Mouse (Mus musculus) testis, adult 2 months (tissue): ENCODE data around the gene Caprin1. TPM values are rescaled to one million over a fixed set of nuclear protein-coding genes. Genes with fewer than 3 reads are reported as not detected.

ENCODE experiments used
- H3K27ac ChIP-seq: fragments of 200-500 bp; 2 replicates; pipeline ENCODE4 v1.5.1; 2012; ENCODE audit warnings: low read depth, low read length; ENCODE audit not compliant: control insufficient read depth, insufficient read depth
- H3K27me3 ChIP-seq: fragments of 200-500 bp; 2 replicates; pipeline ENCODE4 v1.6.1; 2012; ENCODE audit warnings: mild to moderate bottlenecking, low read length, moderate library complexity; ENCODE audit not compliant: control insufficient read depth, insufficient read depth
- H3K36me3 ChIP-seq: fragments of 200-500 bp; 2 replicates; pipeline ENCODE4 v1.6.1; 2012; ENCODE audit warnings: mild to moderate bottlenecking, low read length; ENCODE audit not compliant: control insufficient read depth, insufficient read depth
- H3K4me1 ChIP-seq: fragments of 200-500 bp; 2 replicates; pipeline ENCODE4 v1.6.1; 2012; ENCODE audit warnings: low read length; ENCODE audit not compliant: control insufficient read depth, insufficient read depth
- H3K4me3 ChIP-seq: fragments of 200-500 bp; 2 replicates; pipeline ENCODE4 v1.5.1; 2012; ENCODE audit warnings: low read depth, mild to moderate bottlenecking, low read length, moderate library complexity, mixed read lengths; ENCODE audit not compliant: control insufficient read depth
- CTCF ChIP-seq: fragments of 200-500 bp; IDR thresholded peaks from 2 replicates; pipeline ENCODE4 v1.5.1; 2012; ENCODE audit warnings: low read depth, mild to moderate bottlenecking, inconsistent platforms, low read length, moderate library complexity; ENCODE audit not compliant: control insufficient read depth, insufficient read depth, insufficient replicate concordance
- POLR2A ChIP-seq: fragments of 200-500 bp; IDR thresholded peaks from 2 replicates; pipeline ENCODE4 v1.6.1; 2012; ENCODE audit warnings: low read depth, mild to moderate bottlenecking, inconsistent platforms, low read length, moderate library complexity; ENCODE audit not compliant: control insufficient read depth
- polyA plus RNA-seq: library from polyadenylated mRNA; depleted of rRNA; stranded (reverse); fragments of >200 nt; gene quantifications from 2 replicates; pipeline ENCODE4 v1.2.3, GENCODE M21; 2012

Caprin1 gene
- polyA plus RNA-seq, 1 experiment = 135 TPM

GRCm38 (mm10) chr2:103760906-103761716 is 36.3 kb downstream of the Caprin1 start, which contains the start of gene Nat10:
Gene Nat10 (minus strand): TSS chr2:103761270.
- H3K27ac ChIP-seq = peak within 1 kb of the TSS; percentile 90
- peak; percentile 29; the same call in 1 of the 2 replicates for TF ChIP-seq CTCF
- peak; percentile 68; the same call in 1 of the 2 replicates for TF ChIP-seq POLR2A
- H3K4me1 ChIP-seq = no peaks in the 10 kb centered on the region
- no peaks in the 10 kb centered on the region for H3K27me3 ChIP-seq
- peak within 1 kb of the TSS; percentile 95 for H3K4me3 ChIP-seq
- H3K36me3 ChIP-seq = peaks cover 1% of the 10 kb centered on the region; the same call in 1 of the 2 replicates

- peak overlapping the region; percentile 81 for H3K27ac ChIP-seq
- no peak for TF ChIP-seq CTCF
- TF ChIP-seq POLR2A = no peak
Measured at GRCm38 (mm10) chr2:103760421-103760820, 37.0 kb downstream of the Caprin1 start.

DNA sequence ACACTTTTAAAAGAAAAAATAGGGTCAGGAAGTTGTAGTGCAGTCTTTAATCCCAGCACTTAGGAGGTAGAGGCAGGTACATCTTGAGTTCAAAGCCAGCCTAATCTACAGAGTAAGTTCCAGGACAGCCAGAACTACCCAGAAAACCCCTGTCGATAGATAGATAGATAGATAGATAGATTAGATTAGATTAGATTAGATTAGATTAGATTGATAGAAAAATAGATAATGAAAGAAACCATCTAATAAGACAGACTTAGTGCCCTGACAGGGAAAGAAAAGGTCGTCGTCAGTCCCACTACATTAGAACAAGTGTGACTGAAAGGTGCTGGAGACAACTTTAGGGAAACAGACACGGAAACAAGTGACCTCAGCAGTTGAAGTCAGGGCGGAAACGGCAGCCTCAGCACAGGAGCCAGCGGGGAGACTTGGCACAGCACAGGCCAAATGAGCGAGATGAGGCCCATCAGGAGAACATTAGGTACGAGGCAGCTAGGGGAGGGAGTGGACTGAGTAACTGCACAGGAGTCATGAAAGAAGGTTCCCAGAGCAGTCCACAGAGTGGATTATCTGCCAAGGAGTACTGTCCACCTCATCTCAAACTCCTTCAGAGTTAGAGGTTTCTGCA is 41.9 kb downstream of the Caprin1 start:
- Histone ChIP-seq H3K36me3 (peaks cover 7% of the 10 kb centered on the region; the same call in 1 of the 2 replicates), H3K4me1 (no peaks in the 10 kb centered on the region), H3K27me3 (no peaks in the 10 kb centered on the region), H3K4me3 (no peak overlapping the region), H3K27ac (no peak overlapping the region)
- TF ChIP-seq POLR2A (no peak), CTCF (no peak)

More at GRCm38 (mm10) chr2:103760421-103760820, 37.0 kb downstream of the Caprin1 start:
- H3K27me3 ChIP-seq = no peaks in the 10 kb centered on the region
- peak overlapping the region; percentile 95 for H3K4me3 ChIP-seq
- no peaks in the 10 kb centered on the region for H3K4me1 ChIP-seq
- peaks cover 3% of the 10 kb centered on the region; the same call in 1 of the 2 replicates for H3K36me3 ChIP-seq

- no peak for TF ChIP-seq POLR2A
- no peak for TF ChIP-seq CTCF
- Histone ChIP-seq H3K27me3 (no peaks in the 10 kb centered on the region), H3K27ac (no peak overlapping the region), H3K36me3 (peaks cover 7% of the 10 kb centered on the region; the same call in 1 of the 2 replicates), H3K4me3 (no peak overlapping the region), H3K4me1 (no peaks in the 10 kb centered on the region)
Measured at GRCm38 (mm10) chr2:103754614-103755013, 42.8 kb downstream of the Caprin1 start.

DNA sequence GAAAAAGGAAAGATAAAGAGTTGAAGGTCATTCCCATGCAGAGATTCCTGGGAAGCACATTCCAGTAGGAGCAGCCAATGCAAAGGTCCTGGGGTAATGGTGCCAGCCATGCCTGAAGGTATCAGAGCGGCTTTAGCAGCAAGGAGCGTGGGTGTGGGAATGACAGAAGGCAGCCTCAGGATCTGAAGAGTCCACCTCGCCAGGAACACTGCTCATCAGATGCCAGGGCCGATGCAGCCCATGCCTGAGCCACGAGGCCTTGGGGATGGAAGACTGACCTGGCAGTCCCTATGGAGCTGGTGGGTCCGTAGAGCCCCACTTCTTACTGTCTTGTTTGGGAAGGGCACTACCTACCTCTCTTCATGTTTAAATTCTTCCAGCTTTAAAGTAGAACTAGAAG is 45.7 kb downstream of the Caprin1 start:
- H3K4me1 ChIP-seq = no peaks in the 10 kb centered on the region
- H3K36me3 ChIP-seq = peaks cover 7% of the 10 kb centered on the region; the same call in 1 of the 2 replicates
- no peak overlapping the region for H3K4me3 ChIP-seq
- TF ChIP-seq CTCF (no peak), POLR2A (no peak)
- no peak overlapping the region for H3K27ac ChIP-seq
- H3K27me3 ChIP-seq = no peaks in the 10 kb centered on the region

- no peaks in the 10 kb centered on the region for H3K4me1 ChIP-seq
- no peak overlapping the region for H3K27ac ChIP-seq
- peaks cover 7% of the 10 kb centered on the region for H3K36me3 ChIP-seq
- TF ChIP-seq CTCF (no peak), POLR2A (no peak)
- H3K4me3 ChIP-seq = no peak overlapping the region
- no peaks in the 10 kb centered on the region for H3K27me3 ChIP-seq
Measured at GRCm38 (mm10) chr2:103749091-103749490, 48.4 kb downstream of the Caprin1 start.

DNA sequence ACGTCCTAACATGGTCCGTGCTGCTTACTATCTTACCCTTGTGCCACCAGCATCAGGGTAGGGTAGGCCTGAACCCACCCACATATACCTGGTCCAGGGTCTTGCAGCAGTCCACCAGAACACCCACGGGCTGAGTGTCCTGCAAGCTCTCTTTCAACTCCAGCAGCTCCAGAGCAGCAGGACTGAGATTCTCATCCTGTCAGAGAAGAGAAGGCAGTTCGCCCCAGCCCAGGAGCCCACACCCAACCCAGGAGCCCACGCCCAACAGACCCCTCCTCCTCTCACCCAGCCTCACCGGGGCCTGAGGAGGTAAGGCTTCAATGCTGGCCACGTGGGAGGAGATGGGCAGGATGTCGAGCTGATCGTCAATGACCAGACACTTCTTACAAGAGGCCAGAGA is 49.6 kb downstream of the Caprin1 start:
- Histone ChIP-seq H3K27me3 (no peaks in the 10 kb centered on the region), H3K36me3 (peaks cover 2% of the 10 kb centered on the region), H3K4me1 (no peaks in the 10 kb centered on the region), H3K27ac (no peak overlapping the region), H3K4me3 (no peak overlapping the region)
- TF ChIP-seq POLR2A (no peak), CTCF (no peak)
